Mouse (Mus musculus) layer of hippocampus, postnatal 10 days (tissue): ENCODE measurements around the gene Cyp11a1. TPM values are rescaled to one million over a fixed set of nuclear protein-coding genes. Genes with fewer than 3 reads are reported as not detected.

Experiments
- DNase-seq, 2 experiments: peaks; one replicate each; pipeline ENCODE4 v3.0.0; 2021; ENCODE audit warnings: low spot score in 2 of 2
- total RNA-seq, 2 experiments: library from RNA; stranded (reverse); gene quantifications; 2 replicates each; pipeline ENCODE4 v1.2.3; 2021

Cyp11a1 gene
- total RNA-seq, 2 experiments from 2014 or later, result 1.2 to 1.9 TPM

DNA sequence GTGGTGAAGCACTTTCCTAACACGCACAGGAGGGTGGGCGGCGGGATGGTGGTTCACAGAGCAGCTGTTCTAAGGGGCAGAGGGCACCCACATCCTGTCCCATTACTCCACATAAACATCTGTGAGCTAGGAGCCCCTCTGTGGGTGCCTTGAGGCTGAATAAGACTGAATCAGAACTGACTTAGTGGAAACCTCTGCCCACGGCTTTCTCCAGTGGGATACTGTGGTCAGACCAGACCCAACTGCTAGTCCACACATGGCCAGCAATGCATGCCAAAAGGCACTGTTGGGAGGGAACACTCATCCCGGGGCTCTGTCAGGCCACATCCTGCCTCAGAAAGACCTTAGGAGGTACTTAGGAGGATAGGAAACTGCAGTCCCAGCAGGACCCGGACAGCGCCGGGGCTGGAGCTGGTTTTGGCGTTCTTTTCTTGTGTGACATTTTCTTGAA, 34.0 kb upstream of the Cyp11a1 start:
- no peak for DNase-seq

GRCm38 (mm10) chr9:57972776-57973439, 33.3 kb upstream of the Cyp11a1 start:
- DNase-seq, result no peak

DNA sequence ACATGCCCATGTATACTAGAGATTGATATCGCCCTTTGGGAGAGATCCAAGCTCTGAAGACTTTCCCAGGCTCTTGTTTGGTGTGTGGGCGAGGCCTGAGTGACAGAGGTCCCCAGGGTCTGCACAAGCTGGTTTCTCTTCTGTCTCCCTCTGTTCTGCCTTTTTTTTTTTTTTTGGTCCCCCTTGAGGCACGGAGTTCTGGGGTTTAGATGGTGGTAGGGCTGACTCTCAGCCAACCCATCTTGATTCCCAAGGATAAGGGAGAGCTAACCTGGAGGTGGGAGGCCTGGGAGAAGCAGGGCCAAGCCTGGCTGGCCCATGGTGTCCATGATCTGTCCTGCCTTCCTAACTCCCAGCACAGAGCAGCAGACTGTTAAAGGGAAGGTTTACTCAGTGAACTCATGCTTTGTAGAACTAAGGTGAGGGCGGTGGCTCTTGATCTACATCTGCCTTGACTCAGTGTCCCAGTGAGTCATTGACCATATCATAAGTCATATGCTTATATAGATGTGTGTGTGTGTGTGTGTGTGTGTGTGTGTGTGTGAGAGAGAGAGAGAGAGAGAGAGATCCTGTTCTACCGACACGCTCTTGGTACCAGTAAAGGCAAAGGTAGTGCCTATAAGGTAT, 32.7 kb upstream of the Cyp11a1 start:
- DNase-seq, result no peak

GRCm38 (mm10) chr9:57974221-57974620, 32.0 kb upstream of the Cyp11a1 start:
- no peak for DNase-seq

GRCm38 (mm10) chr9:57975200-57975821, 30.9 kb upstream of the Cyp11a1 start:
- DNase-seq, result no peak

DNA sequence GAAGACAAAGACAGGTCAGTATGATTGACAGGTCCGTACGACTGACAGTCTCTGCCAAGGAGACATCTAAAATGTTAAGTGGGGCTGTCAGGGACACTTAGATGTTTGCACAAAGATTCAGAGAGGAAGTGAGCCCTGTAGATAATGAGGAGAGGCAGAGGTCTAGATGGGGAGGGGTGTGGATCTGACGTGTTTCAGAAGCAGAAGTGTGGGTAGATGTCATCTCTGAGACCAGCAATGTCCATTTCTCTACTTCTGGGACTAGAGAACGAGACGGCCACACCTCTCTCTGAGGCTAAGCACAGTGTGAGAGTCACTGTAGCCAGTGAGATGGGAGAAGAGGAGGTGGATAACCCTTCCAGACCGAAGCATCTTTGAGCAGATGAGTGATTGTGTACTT, 28.2 kb upstream of the Cyp11a1 start:
- no peak for DNase-seq

GRCm38 (mm10) chr9:57978858-57979257, 27.4 kb upstream of the Cyp11a1 start:
- no peak for DNase-seq

DNA sequence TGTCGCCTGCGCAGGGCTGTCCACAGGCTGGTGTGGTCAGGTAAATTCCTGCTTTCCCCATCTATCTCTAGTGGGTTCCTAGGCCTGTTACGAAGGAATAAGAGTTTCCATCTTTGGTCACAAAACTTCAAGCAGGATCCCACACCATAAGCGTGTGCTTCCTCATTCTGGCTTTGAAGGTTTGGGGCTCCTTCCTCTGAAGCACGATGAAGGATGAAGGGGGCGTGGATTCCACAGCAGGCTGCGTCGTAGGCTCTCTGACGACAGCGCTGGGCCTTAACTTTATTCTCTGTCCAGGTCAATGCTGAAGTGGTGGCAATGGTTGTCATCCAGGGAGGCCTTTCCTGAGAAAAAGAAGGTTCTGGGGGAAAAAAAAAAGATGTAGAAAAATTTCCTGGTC, 25.6 kb upstream of the Cyp11a1 start:
- no peak for DNase-seq

DNA sequence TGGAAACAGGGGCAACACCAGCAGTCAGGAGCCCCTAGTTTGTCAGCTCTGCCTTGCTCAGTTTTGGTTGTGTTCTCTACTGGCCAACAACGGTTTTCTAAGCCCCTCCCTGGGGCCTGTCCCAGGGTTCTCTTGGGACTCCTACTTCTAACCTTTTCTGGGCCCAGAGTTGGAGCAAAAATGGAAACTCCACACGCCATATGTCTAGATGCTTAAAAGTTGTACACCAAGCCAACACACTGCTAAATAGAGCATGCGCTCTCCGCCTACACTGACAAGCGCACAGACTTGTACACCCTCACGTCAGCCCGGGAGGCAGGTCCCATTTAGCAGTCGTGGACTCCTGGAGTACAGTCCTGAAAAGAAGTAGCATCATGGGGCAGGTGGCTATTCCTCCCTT, 20.9 kb upstream of the Cyp11a1 start:
- DNase-seq, result no peak

GRCm38 (mm10) chr9:57986293-57986692, 19.9 kb upstream of the Cyp11a1 start:
- no peak for DNase-seq

GRCm38 (mm10) chr9:57988098-57988497, 18.1 kb upstream of the Cyp11a1 start:
- no peak for DNase-seq

DNA sequence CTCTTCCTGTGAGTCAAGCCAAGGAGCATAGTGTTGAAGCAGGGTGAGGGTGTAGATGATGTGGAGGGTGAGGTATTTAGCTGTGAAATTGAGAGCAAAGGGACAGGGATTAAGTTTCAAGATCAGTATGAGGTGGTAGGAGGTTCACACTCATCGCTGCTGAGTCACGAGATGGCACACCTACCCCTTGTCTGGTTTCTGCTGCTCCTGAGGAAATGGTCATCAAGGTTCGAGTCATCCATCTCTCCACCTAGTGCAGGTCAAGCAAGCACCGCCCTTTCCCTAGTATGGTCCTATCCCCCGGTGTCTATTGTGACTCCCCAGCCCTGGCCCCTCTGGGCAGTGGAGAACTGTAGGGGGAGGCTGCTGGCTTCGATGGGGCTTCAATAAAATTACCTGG, 16.9 kb upstream of the Cyp11a1 start:
- DNase-seq, result no peak

DNA sequence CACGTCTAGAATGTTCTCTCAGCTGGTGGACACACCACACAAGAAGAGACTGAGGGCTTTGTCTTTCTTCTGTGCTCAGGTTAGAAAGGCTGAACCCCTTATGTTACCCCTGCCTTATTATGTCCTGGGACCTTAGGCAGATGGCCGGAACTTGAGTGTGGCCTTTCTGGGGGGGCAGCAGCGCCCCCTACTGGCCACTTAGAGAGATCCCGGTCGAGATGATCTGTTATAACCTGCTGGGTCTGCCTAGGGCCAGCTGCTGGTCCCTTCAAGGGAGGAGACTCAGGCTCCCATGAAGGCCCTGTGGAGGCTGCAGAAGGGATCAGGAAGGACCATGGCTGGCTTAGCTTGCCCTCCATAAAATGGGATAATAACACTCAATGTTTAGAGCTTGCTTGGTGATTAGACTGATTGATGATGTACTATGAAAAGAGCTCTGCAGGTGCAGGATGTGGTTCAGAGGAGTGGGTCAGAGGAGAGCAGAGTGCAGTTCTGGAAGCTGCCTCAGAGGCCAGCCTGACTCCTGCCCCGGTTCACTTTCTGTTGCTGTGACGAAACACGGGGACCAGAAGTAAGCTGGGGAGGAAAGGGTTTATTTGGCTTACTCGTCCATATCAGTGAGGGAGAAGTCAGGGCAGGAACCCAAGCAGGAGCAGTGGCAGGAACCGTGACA, 15.6 kb upstream of the Cyp11a1 start:
- peak in 1 of 2 experiments; percentile 22 for DNase-seq

GRCm38 (mm10) chr9:57992060-57992459, 14.2 kb upstream of the Cyp11a1 start:
- no peak for DNase-seq

- DNase-seq, result no peak
These were observed 13.2 kb upstream of the Cyp11a1 start for GRCm38 (mm10) chr9:57992781-57993591.

DNA sequence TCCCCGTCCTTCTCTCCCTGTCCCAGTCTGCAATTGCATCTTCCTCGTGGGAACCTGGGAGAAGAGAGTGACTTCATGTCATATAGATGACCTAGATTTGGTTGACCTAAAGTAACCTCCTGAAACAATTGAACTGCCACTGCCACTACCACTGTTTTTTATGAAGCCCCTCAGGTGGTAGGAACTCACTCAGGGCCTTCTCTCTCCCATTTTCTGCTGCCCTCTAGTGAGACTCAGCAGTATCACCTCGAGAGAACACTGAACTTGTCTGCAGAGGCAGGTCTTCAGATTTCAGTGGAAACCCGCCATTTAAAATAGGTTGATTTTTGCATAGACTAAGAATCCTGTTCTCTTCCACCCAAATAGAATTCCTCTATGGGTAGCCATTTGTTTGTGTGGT, 10.9 kb upstream of the Cyp11a1 start:
- peak; percentile 41 to 57 for DNase-seq

GRCm38 (mm10) chr9:57997511-57998031, 8.6 kb upstream of the Cyp11a1 start:
- DNase-seq, result no peak

GRCm38 (mm10) chr9:57998032-57998659, 8.1 kb upstream of the Cyp11a1 start:
- peak; percentile 49 to 57 for DNase-seq

- DNase-seq, result no peak
These were observed 7.5 kb upstream of the Cyp11a1 start for GRCm38 (mm10) chr9:57998685-57999084.

DNA sequence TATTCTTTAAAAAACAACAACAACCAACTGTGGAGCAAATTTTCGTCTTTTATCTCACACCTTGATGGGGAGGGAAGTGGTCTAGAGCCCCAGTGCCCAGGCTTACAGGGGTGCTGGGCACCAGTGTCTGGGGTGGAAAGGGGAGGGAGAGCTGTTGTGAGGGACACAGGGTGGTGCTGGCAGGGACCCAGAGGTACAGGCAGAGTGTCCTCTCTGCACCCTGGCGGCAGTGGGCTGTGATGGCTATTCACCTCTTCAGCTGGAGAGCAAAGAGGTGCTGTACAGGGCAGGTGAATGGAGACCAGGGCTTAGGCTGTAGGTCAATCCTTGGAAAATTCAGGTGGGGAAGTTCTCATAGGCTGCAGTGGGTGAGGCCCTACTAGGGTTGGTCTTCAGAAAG, 6.5 kb upstream of the Cyp11a1 start:
- DNase-seq, result no peak
